Mouse (Mus musculus): ENCODE measurements around the gene Chst8.

The Chst8 gene

DNA sequence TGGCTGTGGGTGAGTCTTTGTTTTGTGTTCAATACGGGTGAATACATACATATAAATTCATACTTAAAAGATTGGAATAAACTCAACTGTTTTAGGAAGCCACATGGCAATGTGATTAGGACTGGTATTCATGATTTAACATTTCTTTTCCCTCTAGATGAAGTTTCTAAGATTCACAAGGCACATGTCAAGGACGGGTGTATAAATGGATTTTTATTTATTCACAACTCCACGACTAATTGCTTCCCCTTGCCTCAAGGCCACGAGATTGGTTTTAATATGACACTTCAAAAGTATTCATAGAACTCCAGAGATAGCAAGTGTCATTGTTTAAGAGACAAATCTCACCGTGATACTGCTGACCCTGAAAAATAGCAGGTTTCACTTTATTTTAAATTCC lies 155.9 kb downstream of the Chst8 start, which contains the start of gene Kctd15:
Gene Kctd15, minus strand, starts transcription at position 101 of the 400 bp plus-strand sequence.
- no peak for DNase-seq

DNA sequence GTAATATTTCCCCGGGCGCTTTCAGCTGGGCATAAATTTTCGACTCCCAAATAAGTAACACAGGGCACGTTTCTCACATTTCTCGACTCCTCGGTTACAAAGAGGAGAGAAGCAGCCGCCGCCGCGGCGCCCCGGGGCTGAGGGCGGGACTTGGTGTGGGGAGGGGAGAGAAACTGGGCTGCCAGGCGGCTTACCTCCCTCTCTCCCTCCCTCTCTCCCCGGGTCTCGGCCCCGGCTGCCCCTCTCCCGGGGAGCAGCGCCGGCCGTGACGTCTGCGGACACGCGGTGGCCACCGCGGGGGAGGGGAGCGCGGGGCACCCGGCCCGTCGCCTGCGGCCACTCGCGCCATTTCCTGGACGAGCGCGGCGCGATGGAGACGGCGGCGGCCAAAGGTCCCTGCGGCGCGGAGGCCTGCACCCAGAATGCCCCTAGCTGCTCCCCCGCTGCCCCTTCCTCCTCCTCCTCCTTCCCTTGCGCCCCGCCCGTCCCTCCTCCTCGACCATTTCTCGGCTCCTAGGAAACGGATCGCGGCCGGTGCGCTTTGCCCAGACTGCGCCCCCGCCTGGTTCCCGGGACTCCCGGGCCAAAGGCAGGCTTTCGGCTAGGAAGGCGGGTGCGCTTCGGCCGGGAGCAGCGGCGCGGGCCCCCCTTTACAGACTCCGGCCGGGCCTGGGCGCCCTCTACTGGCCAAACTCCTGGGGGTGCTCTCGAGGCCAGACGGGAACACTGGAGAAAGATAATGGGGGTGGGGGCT lies 157.2 kb downstream of the Chst8 start:
- DNase-seq, result peak; percentile 92

DNA sequence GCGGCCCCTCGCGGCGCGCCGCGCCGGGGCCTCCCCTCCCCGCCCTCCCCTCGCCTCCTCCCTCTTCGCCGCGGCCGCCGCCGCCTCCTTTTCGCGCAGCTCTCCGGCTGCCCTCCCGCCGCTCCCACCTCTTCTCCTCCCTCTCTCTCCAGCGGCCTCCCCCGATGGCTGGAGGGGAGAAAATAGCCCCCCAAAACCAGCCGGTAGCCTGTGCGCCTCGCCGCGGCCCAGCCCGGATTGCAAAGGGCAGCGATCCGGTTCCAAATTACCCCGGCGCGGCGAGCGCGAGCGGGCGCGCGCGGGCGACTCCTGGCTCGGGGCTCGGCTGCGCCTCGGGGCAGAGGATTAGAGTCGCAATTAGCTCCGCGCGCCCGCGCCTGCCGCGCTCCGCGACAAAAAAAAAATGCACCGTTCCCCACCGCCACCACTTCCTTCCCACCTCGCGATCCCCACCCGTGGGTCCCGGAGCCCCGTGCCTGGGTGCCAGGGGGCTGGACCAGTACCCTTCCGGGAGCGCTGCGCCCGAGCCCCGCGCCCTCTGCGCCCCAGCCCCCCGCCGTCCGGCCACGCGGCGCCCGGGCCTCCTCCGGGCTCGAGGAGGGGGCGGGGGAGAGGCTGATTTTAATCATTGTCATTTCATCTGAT lies 157.9 kb downstream of the Chst8 start:
- DNase-seq, result peak; percentile 55

DNA sequence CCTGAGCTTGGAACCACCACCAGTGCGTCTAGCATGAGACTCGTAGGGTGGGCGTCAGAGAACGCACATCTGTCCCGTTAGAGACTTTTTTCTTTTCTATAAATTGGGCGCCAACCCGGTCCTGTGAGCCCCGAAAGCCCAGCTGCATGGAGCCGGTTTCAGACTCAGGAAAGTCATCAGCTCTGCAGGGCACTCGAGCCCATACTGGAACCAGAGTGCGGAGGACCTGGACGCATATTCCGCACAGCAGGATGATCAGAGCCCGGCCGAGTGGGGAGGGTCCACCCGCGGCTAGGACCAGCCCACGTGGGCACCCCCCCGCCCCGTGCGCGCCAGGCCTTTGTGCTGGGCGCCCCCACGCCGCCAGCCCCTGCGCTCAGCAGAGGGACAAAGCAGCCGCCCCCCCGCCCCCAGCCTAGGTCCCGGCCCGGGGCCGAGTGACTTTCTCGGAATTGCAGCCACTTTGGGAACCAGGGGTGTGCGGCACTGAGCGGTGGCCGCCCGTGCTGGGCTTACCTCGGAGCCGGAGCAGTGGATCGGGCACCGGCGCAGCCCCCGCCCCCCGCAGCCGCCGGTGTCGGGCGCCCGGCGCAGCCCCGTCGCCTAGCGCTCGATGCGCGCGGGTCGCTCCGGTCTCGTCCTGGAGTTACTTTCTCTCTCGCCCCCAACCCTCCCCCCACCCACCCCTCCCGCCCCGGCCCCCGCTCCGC lies 158.6 kb downstream of the Chst8 start:
- no peak for DNase-seq

DNA sequence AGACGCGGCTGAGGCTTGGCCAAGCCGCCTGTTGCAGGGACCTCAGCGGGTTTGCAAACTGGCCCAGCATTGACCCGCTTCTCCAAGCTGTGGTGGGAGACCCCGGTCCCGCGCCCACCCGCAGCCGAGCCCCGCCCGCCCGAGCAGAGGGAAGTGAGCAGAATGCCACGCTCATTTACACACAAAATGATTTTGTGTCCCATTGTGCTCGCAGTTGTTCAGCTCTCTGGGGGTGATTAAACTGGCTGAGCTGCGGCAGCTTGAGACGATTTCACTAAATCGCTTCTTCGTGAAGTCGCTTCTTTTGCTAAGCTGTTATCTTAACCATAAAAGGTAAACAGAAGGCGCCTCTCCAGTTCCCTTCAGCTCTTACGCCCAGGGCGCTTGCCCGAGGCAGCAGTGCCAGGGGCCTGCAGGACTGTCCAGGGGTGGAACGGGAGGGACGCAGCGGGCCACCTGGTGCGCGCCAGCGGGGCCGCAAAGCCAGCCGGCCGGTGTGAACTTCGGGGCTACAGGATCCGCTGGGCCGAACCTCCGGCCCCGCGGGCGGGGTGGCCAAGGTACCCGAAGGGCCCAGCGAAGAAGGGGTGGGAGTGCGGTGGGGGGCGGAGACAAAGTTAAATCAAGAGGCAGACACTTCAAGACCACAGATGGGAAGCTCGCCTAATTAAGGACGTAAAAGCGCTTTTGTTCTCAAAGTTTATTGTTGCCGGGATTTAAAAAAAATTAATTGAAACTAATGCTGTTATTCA lies 159.6 kb downstream of the Chst8 start:
- DNase-seq, result no peak

DNA sequence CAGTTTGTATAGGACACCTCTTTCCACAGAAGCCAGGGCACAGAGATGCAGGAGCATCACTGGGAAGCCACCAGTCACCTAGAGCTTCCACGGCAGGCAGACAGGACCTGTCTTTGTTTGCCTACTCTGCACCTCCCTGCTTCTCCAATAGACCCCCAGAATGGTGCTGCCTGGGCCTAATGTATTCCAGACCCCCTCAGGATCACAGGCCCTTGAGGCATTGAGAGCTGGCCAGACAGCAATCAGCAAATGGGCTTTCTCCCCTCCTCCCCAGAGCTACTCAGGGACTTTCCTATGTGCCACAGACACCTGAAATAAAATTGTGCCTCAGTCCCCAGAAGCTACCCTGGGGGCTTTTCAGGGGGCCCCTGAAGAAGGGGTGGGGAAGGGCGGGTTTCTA lies 161.1 kb downstream of the Chst8 start:
- no peak for DNase-seq

DNA sequence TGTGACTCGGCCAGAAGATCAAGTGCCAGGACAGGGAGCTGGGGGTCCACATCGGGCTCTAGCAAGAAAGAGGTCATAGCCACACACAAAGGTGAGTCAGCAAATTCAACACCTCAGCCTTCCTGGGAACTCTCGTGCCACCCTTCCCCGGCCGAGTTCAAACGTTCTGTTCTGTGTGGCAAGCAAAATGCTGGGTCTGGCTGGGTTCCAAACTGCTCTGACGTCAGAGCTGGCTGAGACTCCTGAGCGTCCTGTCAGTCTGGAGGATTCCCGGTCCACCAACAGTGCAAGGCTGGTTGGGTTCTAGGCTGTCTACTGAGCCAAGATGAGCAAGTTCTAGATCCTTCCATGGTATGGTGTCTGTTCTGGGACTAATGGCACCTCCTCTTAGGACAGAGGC lies 165.5 kb downstream of the Chst8 start:
- DNase-seq, result peak; percentile 95

DNA sequence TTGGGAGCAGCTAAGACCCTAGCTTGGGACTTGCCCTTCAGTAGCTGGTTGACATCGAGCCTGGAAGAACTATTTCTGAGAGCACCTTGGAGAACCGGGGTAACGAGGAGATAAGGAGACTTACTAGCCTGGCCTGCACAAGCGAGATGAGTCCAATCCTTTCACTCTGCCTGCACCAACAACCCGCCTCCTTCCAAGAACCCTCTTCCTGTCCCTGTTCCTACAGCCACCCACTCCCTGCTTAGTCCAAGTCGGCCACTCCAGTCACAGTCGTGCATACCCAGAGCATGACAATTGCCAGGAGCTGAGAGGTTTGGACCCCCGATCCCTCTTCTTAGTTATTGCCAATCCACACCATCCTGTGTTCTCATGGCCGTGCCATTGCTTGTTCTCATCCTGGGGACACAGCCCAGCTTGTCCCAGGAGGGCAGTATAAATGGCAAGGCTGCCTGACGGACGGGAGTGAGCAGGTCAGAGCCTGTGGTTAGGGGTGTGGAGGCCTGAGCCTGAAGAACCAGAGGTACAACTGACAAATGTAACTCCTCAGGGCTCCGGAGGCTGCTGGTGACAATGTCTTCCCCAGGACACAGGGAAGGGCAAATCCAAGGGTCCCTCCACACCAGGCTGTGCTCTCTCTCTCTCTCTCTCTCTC lies 166.2 kb downstream of the Chst8 start:
- DNase-seq, result no peak

DNA sequence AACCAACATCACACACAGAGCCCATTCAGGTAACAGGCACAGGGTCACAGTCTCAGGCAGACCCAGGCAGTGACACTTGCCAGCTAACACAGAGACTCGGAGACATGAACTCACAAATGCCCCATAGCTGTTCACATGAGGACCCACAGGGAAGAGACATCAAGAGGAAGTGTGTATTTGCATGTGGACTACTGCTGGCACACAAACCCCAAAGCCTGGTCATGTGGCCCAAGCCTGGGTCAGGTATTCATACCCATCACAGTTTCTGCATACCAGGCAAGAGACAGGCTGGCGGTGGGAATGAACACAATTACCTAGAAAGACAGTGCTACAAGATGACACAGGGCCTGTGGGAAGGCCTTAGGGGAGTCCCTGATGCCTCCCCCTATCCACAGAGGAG lies 166.9 kb downstream of the Chst8 start:
- DNase-seq, result no peak

DNA sequence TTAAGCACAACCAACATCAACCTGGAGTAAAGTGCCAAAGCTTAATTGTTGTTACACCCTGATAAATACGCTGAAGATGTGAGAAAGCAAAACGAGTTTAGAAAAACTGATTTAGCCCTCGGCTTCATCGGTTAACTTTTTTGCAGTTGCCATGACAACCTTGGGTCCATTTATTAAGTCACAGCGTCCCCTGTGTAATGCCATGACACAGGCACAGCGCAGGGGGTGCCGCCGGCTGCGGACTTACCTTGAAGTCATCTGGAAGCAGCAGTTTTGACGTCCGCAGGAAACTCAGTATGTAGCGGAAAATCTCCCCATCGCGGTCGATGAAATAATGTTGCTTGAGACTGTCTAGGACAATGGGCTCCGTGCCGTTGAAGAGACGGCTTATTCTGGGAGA lies 167.9 kb downstream of the Chst8 start:
- DNase-seq, result no peak

DNA sequence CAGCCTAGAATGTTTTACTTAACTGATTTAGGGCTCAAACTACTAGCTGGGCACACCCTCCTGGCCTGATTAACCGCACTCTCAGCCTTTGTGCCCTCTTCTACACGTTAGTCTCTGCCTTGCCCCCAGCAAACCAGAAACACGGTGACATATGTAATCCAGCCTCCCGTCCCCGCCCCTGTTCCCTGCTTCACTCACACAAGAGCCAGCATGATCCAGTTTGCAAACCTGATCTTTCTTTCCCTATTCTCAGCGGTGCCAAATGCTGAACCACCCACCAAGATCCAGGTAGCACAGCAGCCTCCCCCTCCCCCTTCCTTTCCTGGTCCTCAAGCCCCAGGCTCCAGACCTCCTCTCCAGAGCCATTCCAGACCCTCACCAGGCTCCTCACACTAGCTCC lies 169.2 kb downstream of the Chst8 start:
- no peak for DNase-seq

DNA sequence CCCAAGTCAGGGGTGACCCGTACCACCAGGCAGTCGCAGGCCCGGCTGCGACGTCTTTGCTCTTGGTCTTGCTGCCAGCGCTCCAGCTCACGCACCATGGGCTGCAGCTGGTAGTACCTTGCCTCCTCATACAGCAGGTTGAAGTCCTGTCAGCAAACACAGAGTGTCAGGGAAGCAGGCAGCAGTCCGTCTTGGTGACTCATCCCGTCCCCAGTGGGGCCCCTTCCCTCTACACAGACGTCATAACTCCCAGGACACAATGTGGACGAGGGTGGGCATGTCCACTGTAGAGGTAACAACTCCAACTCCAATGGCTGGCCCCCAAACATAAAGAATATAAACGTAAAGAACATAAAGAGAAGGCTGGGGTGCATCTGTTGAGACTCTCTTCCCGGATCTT lies 170.5 kb downstream of the Chst8 start:
- no peak for DNase-seq

DNA sequence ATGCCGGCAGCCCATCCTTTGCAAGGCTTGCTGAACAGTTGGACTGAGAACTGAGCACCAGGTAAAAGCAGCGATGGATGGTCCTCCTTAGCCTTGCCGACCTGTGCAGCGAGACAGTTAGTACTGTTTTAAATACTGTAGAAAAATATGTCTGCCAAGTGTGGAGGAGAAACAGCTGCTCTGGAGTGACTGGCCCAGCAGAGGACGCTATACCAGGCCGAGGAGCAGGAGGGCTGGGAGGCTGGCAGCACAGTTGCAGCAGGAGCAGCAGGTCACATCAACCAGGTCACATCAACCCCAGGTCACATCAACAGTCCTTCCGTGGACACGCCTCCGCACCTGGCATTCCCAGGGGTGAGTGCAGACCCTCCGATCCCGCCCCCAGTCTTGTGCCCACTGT lies 172.7 kb downstream of the Chst8 start:
- DNase-seq, result no peak

DNA sequence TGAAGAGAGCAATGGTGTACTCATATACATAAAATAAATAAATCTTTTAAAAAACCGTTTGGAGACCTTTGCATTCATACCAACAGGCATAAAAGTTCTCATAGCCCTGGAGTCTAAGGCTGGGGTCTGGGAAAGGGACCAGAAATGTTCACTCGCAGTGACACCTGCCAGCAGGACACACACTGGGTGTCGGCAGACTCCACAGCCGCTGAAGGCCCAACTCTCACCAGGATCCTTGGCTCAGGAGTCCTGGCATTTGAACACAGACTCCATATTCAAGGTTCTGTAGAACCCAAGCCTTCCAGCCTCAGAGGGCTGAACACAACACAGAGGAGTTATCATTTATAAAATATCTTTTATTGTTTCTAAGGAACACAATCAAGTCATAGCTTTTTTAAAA lies 175.8 kb downstream of the Chst8 start:
- no peak for DNase-seq

DNA sequence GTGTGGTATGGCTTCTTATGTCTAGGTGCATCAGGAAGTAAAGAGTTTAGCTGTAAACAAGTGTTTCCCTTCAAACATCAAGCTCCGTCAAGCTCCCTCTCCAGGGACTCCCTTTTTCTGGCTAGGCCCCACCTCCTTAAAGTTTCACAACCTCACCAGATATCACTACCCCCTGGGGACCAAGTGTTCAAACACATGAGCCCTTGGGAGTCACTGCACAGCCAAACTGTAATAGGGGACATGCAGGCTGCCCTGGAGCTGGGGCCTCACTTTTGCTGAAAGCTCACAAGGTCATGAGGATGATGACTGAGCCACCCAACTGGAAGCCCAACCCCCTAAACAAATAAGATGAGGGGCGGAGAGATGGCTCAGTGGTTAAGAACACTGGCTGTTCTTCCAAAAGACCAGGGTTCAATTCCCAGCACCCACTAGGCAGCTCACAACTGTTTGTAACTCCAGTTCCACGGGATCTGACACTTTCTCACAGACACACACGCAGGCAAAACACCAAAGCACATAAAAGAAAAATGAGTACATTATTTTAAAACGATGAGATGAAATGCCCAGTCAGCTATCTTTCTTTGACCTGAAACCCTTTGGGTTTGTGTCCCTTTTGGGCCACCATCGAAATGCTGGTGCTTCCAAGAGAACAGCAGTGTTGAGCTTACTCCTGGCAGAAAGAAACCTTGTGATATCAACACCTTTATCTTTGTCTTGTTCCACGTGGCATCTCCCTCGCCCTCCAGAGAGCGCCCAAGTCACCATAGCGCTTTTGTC lies 179.4 kb downstream of the Chst8 start:
- no peak for DNase-seq

DNA sequence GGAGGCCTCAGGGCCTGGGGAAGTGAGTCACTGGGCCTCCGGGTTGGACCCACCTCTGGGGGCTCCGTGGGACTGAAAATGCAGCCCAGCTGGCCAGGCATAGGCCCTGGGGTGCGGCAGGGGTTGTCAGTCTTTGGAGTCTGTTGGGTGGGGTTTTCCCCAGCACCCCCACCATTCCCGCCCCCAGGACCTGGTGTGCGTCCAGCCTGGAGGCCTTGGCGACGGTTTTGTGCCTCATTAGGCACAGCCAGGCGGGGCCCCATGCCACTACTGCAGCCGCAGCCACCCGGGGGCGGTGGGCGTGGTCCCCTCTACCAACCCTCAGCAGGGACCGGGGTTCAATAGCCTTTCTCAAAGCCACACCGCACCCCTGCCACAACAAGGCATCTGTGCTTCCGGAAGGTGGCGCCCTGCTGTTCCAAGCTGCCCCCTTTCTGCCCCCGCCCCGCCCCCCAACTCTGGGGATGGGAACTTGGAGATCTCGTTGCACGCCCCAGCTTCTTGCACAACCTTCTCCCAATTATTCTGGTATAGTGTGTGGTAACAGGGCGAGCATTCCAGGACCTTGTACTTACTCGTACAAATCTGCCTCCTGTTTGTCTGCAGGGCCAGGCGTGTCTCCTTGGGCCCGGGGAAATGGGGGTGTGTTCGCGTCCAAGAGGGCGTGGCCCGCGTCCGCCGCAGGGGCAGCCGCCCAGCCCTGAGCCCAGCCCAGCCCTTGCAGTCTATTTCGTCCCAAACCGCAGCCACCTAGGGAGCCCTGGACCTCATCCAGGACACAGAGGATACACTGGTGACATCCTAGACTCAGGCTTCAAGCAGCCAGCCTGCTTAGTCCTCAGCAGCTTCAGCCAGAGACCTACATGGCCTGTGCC lies 182.1 kb downstream of the Chst8 start:
- peak; percentile 41 for DNase-seq

DNA sequence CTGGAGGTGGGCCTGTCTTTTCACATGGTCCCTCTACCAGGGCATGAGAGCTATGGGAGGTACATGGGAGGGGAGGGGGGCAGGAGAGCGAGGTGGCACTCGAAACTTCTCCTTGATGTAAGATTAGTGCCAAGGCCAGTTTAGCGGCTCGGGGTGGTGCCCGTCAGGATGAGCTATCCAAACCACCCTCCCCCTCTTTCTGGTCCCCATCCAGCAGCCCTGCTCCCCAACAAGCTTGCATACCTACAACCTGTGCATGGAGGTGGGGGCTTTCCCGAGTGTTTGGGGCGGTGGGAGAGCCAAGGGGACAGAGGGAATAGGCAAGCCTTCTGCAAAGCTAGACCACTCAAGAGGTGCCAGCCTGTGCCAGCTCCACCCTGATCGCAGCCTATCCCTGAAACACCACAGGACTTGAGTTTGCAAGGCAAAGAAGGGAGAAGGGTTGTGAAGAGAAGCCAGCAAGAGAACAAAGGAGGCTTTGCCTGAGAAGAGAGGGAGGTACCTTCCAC lies 182.8 kb downstream of the Chst8 start:
- DNase-seq, result no peak

Data from kidney, adult 9 months (tissue).